Mouse (Mus musculus) spleen, adult 2 months (tissue): ENCODE results near the gene Ifna7.

Experiments
- CTCF ChIP-seq: fragments of 200-500 bp; IDR thresholded peaks from 2 replicates; pipeline ENCODE4 v1.5.1; 2011; ENCODE audit warnings: mild to moderate bottlenecking, inconsistent platforms; ENCODE audit not compliant: insufficient read depth, insufficient read length, insufficient replicate concordance; ENCODE audit errors: extremely low read depth
- POLR2A ChIP-seq: fragments of 200-500 bp; IDR thresholded peaks from 2 replicates; pipeline ENCODE4 v1.6.1; 2011; ENCODE audit warnings: low read depth, low read length, inconsistent platforms

DNA sequence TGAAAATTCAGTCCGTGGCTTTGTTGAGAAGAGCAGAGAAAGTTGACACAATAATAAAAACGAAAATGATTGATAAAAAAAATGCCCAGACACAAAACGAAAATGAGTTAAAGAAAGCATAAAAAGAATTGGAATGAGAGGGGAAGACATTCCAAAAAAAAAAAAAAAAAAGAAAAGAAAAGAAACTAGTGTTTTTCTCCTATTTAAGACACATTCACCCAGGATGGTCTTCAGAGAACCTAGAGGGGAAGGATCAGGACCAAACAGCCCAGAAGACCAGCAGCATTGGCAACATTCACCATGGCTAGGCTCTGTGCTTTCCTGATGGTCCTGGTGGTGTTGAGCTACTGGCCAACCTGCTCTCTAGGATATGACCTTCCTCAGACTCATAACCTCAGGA lies at the start of gene Ifna7:
- TF ChIP-seq POLR2A (no peak), CTCF (no peak)
